In genomic region chr6:88044234-88044576, GRCm38 (mm10) we compare ENCODE assay signal across 8 mouse cellular contexts. TPM values are rescaled to one million over a fixed set of nuclear protein-coding genes. Genes with fewer than 3 reads are reported as not detected.
DNase-seq lines count a peak whose midpoint lies in the region; ATAC-seq and TF ChIP-seq lines count a peak whose summit lies in the region.

No protein-coding gene starts in this region.

- H3K4me3 ChIP-seq in limb, embryonic 12.5 days (replicated peaks), result peak overlapping the region; percentile 98
- H3K4me3 ChIP-seq in small intestine, adult 2 months (ENCODE audit: low read depth, low read length), result peak overlapping the region; percentile 85

- WGBS in limb, embryonic 12.5 days, result 3% methylated on average over 3 of the region's 3 CpGs
- 4% methylated on average over 3 of the region's 3 CpGs for WGBS in small intestine, adult 2 months

- ATAC-seq in limb, embryonic 12.5 days (ENCODE audit: insufficient number of reproducible peaks, insufficient read depth, low FRiP score, low TSS enrichment, low read depth), result no peak

- TF ChIP-seq CTCF in small intestine, adult 2 months (IDR thresholded peaks at IDR 0.05; ENCODE audit: extremely low read depth, insufficient read length, insufficient replicate concordance, low read depth, low read length), result no peak

- H3K4me1 ChIP-seq in limb, embryonic 12.5 days (replicated peaks), result peaks cover 19% of the 10 kb centered on the region
- peaks cover 14% of the 10 kb centered on the region for H3K4me1 ChIP-seq in small intestine, adult 2 months (ENCODE audit: control insufficient read depth, insufficient read depth, insufficient read length, low read length)

- peak overlapping the region; percentile 94 for H3K4me2 ChIP-seq in limb, embryonic 12.5 days

- H3K9me3 ChIP-seq in limb, embryonic 12.5 days, result no peaks in the 10 kb centered on the region

- DNase-seq in gastrocnemius, adult 18-20 months (ENCODE audit: low spot score), result peak; percentile 64
- no peak for DNase-seq in gastrocnemius, postnatal 10 days
- DNase-seq in thymus, postnatal 0 days (ENCODE audit: low spot score), result peak; percentile 7
- DNase-seq in thymus, adult 18-20 months, result no peak
- no peak for DNase-seq in cerebellum, adult 8-10 months
- no peak for DNase-seq in urinary bladder, postnatal 36 days (ENCODE audit: low spot score in 2 of 2)

- peaks cover 11% of the 10 kb centered on the region; the same call in 1 of the 2 replicates for H3K36me3 ChIP-seq in limb, embryonic 12.5 days
- H3K36me3 ChIP-seq in small intestine, adult 2 months (ENCODE audit: control insufficient read depth, insufficient read depth, low read length), result peaks cover 2% of the 10 kb centered on the region; the same call in 1 of the 2 replicates

- no peak for TF ChIP-seq POLR2A in small intestine, adult 2 months (IDR thresholded peaks at IDR 0.05; ENCODE audit: low read depth, low read length)

- H3K9ac ChIP-seq in limb, embryonic 12.5 days (replicated peaks), result peak overlapping the region; percentile 94

- peaks cover 10% of the 10 kb centered on the region; the same call in 1 of the 2 replicates for H3K27me3 ChIP-seq in limb, embryonic 12.5 days
- H3K27me3 ChIP-seq in small intestine, adult 2 months (ENCODE audit: control insufficient read depth, insufficient read depth, low read length), result no peaks in the 10 kb centered on the region

- H3K27ac ChIP-seq in limb, embryonic 12.5 days, result no peak overlapping the region
- peak overlapping the region; percentile 69 for H3K27ac ChIP-seq in small intestine, adult 2 months (ENCODE audit: insufficient read depth, low read depth, low read length)

RNA-seq across cellular contexts. Expression of gene Rab7, which starts 0.9 kb away (rescaled TPM):
- 100 to 1,000 TPM; 263 to 266 TPM for total RNA-seq in gastrocnemius, adult 18-20 months (2021)
- 100 to 1,000 TPM; 186 to 187 TPM for total RNA-seq in gastrocnemius, postnatal 10 days (2021)
- 194 and 223 TPM in 2 replicates for polyA plus RNA-seq in thymus, postnatal 0 days (2015; fragmentation: Nextera tagmentation; extraction: Ambion mirVana)
- 154 and 171 TPM in 2 replicates for polyA plus RNA-seq in limb, embryonic 12.5 days (2016; fragmentation: Nextera tagmentation; extraction: Ambion mirVana)
- polyA plus RNA-seq in small intestine, adult 2 months (2012; rRNA removed), result 43.8 and 78.5 TPM in 2 replicates

RNA-seq across cellular contexts. Expression of gene Rpn1, which starts 40.1 kb away (rescaled TPM):
- 10 to 100 TPM; 79.2 to 85.8 TPM for total RNA-seq in gastrocnemius, adult 18-20 months (2021)
- 10 to 100 TPM; 77.3 to 95.7 TPM for total RNA-seq in gastrocnemius, postnatal 10 days (2021)
- polyA plus RNA-seq in thymus, postnatal 0 days (2015; fragmentation: Nextera tagmentation; extraction: Ambion mirVana), result 177 and 200 TPM in 2 replicates
- 333 and 337 TPM in 2 replicates for polyA plus RNA-seq in limb, embryonic 12.5 days (2016; fragmentation: Nextera tagmentation; extraction: Ambion mirVana)
- polyA plus RNA-seq in small intestine, adult 2 months (2012; rRNA removed), result 90.9 and 104 TPM in 2 replicates

Comparison
In these comparisons a context has a peak if more than half of its experiments do, and no peak if none do; other contexts are left out.
1. DNase-seq: peak in gastrocnemius, adult 18-20 months (single experiment) and thymus, postnatal 0 days (single experiment); none in gastrocnemius, postnatal 10 days (single experiment), thymus, adult 18-20 months (0 of 2), cerebellum, adult 8-10 months (single experiment) and urinary bladder, postnatal 36 days (0 of 2).